Comparison of ENCODE assay signal across 19 mouse cellular contexts in the genomic region with DNA sequence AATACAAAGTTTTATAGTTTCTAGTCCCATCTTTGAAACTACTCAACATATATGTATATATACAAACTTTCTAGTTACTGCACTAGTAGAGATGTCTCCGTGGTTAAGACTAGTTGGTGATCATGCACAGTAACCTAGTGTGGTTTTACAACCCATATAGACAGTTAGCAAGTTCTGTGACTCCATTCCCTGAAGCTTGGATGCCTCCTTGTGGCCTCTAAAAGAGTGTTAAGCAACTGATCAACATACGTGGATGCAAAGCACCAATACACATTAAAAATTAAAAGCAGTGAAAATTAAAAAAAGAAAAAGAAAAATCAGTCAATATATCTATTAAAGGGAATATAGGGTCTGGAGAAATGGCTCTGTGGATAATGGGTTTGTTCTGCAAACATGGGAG.
A peak's percentile ranks its signal among the peaks of the same experiment; 100 is the strongest.
DNase-seq lines count a peak whose midpoint lies in the region; ATAC-seq and TF ChIP-seq lines count a peak whose summit lies in the region.
"Had no signal": no experiment of that assay in that cellular context is flagged by ENCODE, and none has a peak within 500 bp of the region (broad histone marks: within the 10 kb centered on the region; RNA-seq: fewer than 3 reads in every experiment).

No protein-coding gene starts in this region.

- no peak for TF ChIP-seq POLR2A in cortical plate, adult 2 months (IDR thresholded peaks at IDR 0.05; ENCODE audit: extremely low read depth, insufficient read depth, low read length)

- H3K27me3 ChIP-seq in forebrain, embryonic 14.5 days (replicated peaks; ENCODE audit: control insufficient read depth, insufficient read depth, low read length): no peaks in the 10 kb centered on the region
- no peaks in the 10 kb centered on the region for H3K27me3 ChIP-seq in forebrain, embryonic 13.5 days
- no peaks in the 10 kb centered on the region for H3K27me3 ChIP-seq in liver, embryonic 11.5 days (replicated peaks; ENCODE audit: control insufficient read depth, insufficient read depth, low read length)
- H3K27me3 ChIP-seq: limb, embryonic 13.5 days; liver, embryonic 13.5 days; neural tube, embryonic 15.5 days had no signal

- ATAC-seq in forebrain, embryonic 14.5 days: no peak
- ATAC-seq in forebrain, embryonic 13.5 days: no peak
- ATAC-seq in liver, embryonic 11.5 days (replicated peaks; ENCODE audit: low FRiP score): no peak
- ATAC-seq in frontal cortex, adult (ENCODE audit: low TSS enrichment): no peak

- peak; percentile 24 for DNase-seq in forebrain, embryonic 14.5 days (ENCODE audit: low spot score)
- DNase-seq in layer of hippocampus, adult 2 months (ENCODE audit: low spot score in 2 of 2): no peak
- DNase-seq in layer of hippocampus, adult 11-12 months (ENCODE audit: low spot score): no peak
- peak; percentile 4 for DNase-seq in ES-CJ7 (ENCODE audit: low read depth, low spot score)
- no peak for DNase-seq in liver, embryonic 11.5 days (ENCODE audit: low spot score)
- DNase-seq: adrenal gland, postnatal 36 days; cerebellum, adult 11-12 months; heart, postnatal 4 days; kidney, adult 18-20 months; liver, embryonic 13.5 days; lung, adult 2 months; lung, postnatal 14 days had no signal

- H3K4me3 ChIP-seq in forebrain, embryonic 14.5 days (ENCODE audit: low read depth, low read length): no peak overlapping the region
- no peak overlapping the region for H3K4me3 ChIP-seq in forebrain, embryonic 13.5 days
- H3K4me3 ChIP-seq in layer of hippocampus, adult 2 months: no peak overlapping the region
- H3K4me3 ChIP-seq in cortical plate, adult 2 months (ENCODE audit: insufficient read depth, low read length): no peak overlapping the region
- no peak overlapping the region for H3K4me3 ChIP-seq in liver, embryonic 11.5 days (ENCODE audit: low read depth, low read length)
- H3K4me3 ChIP-seq: forebrain, embryonic 10.5 days; heart, embryonic 10.5 days; limb, embryonic 13.5 days; liver, embryonic 13.5 days; neural tube, embryonic 15.5 days had no signal

- H3K9me3 ChIP-seq in forebrain, embryonic 14.5 days (replicated peaks; ENCODE audit: control insufficient read depth, low read length): no peaks in the 10 kb centered on the region
- no peaks in the 10 kb centered on the region for H3K9me3 ChIP-seq in forebrain, embryonic 13.5 days (replicated peaks)
- no peaks in the 10 kb centered on the region for H3K9me3 ChIP-seq in liver, embryonic 11.5 days (ENCODE audit: control insufficient read depth, low read length)
- H3K9me3 ChIP-seq: forebrain, embryonic 10.5 days; heart, embryonic 10.5 days; limb, embryonic 13.5 days; liver, embryonic 13.5 days; neural tube, embryonic 15.5 days had no signal

- no peak overlapping the region for H3K27ac ChIP-seq in forebrain, embryonic 14.5 days (ENCODE audit: low read depth, low read length)
- H3K27ac ChIP-seq in forebrain, embryonic 13.5 days: no peak overlapping the region
- no peak overlapping the region for H3K27ac ChIP-seq in layer of hippocampus, adult 2 months
- H3K27ac ChIP-seq in cortical plate, adult 2 months (ENCODE audit: insufficient read depth, low read length): no peak overlapping the region
- H3K27ac ChIP-seq in liver, embryonic 11.5 days (ENCODE audit: low read depth, low read length): no peak overlapping the region
- H3K27ac ChIP-seq: forebrain, embryonic 10.5 days; heart, embryonic 10.5 days; limb, embryonic 13.5 days; liver, embryonic 13.5 days; neural tube, embryonic 15.5 days had no signal

- no peaks in the 10 kb centered on the region for H3K4me1 ChIP-seq in forebrain, embryonic 14.5 days (ENCODE audit: control insufficient read depth, insufficient read depth, low read length)
- no peaks in the 10 kb centered on the region for H3K4me1 ChIP-seq in forebrain, embryonic 13.5 days
- no peaks in the 10 kb centered on the region for H3K4me1 ChIP-seq in cortical plate, adult 2 months (ENCODE audit: control insufficient read depth, insufficient read depth, low read length)
- no peaks in the 10 kb centered on the region for H3K4me1 ChIP-seq in liver, embryonic 11.5 days (replicated peaks; ENCODE audit: control insufficient read depth, insufficient read depth, low read length)
- H3K4me1 ChIP-seq: forebrain, embryonic 10.5 days; heart, embryonic 10.5 days; limb, embryonic 13.5 days; liver, embryonic 13.5 days; neural tube, embryonic 15.5 days had no signal

- H3K36me3 ChIP-seq in forebrain, embryonic 14.5 days (ENCODE audit: control insufficient read depth, insufficient read depth, low read length): no peaks in the 10 kb centered on the region
- H3K36me3 ChIP-seq in forebrain, embryonic 13.5 days (ENCODE audit: poor library complexity, severe bottlenecking): no peaks in the 10 kb centered on the region
- no peaks in the 10 kb centered on the region for H3K36me3 ChIP-seq in liver, embryonic 11.5 days (ENCODE audit: control insufficient read depth, insufficient read depth, low read length)
- H3K36me3 ChIP-seq: forebrain, embryonic 10.5 days; heart, embryonic 10.5 days; limb, embryonic 13.5 days; liver, embryonic 13.5 days; neural tube, embryonic 15.5 days had no signal

- 58% methylated on average over 2 of the region's 2 CpGs for WGBS in forebrain, embryonic 14.5 days
- whole genome bisulfite sequencing in forebrain, embryonic 13.5 days: 61% methylated on average over 2 of the region's 2 CpGs
- WGBS in liver, embryonic 11.5 days: 47% methylated on average over 2 of the region's 2 CpGs

- no peak overlapping the region for H3K4me2 ChIP-seq in forebrain, embryonic 14.5 days (ENCODE audit: low read length)
- H3K4me2 ChIP-seq in forebrain, embryonic 13.5 days: no peak overlapping the region
- no peak overlapping the region for H3K4me2 ChIP-seq in liver, embryonic 11.5 days
- H3K4me2 ChIP-seq: limb, embryonic 13.5 days; liver, embryonic 13.5 days; neural tube, embryonic 15.5 days had no signal

- TF ChIP-seq CTCF in layer of hippocampus, adult 2 months (conservative IDR thresholded peaks at IDR 0.05): peak; percentile 61
- TF ChIP-seq CTCF in cortical plate, adult 2 months (IDR thresholded peaks at IDR 0.05; ENCODE audit: extremely low read depth, insufficient read depth, low read length): peak; percentile 30; the same call in 1 of the 2 replicates

- H3K9ac ChIP-seq in forebrain, embryonic 14.5 days (ENCODE audit: low read length): no peak overlapping the region
- H3K9ac ChIP-seq in forebrain, embryonic 13.5 days: no peak overlapping the region
- H3K9ac ChIP-seq in liver, embryonic 11.5 days (ENCODE audit: low read depth, low read length): no peak overlapping the region
- H3K9ac ChIP-seq: limb, embryonic 13.5 days; liver, embryonic 13.5 days; neural tube, embryonic 15.5 days had no signal

Comparison
In these comparisons a context has a peak if more than half of its experiments do, and no peak if none do; other contexts are left out.
1. DNase-seq: peak in forebrain, embryonic 14.5 days (single experiment) and ES-CJ7 (single experiment); none in layer of hippocampus, adult 2 months (0 of 2), layer of hippocampus, adult 11-12 months (single experiment) and liver, embryonic 11.5 days (single experiment).